Mouse (Mus musculus) adrenal gland, postnatal 36 days (tissue): Measurements from ENCODE around the gene Snx5. TPM values are rescaled to one million over a fixed set of nuclear protein-coding genes. Genes with fewer than 3 reads are reported as not detected.

Source experiments
- DNase-seq, 2 experiments: peaks; one replicate each; pipeline ENCODE4 v3.0.0; 2021; ENCODE audit warnings: mixed read lengths in 1 of 2
- total RNA-seq, 2 experiments: library from RNA; stranded (reverse); gene quantifications; 2 replicates each; pipeline ENCODE4 v1.2.3; 2021

Gene Snx5
- total RNA-seq, 2 experiments from 2014 or later, result 93.4 to 105 TPM

DNA sequence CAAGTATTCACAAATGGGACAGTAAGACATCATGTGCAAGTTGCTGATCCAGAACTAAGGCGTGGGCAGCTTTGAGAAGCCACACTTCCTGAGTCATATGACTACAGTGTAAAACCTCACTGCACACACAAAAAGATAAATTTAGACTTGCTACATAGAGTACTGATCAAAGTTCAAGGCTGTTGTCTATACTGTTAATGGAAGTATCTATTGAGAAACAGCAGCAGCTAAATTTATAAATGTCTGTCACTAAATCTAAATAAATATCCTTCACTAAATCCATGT, 3.0 kb downstream of the Snx5 start:
- DNase-seq, result no peak

DNA sequence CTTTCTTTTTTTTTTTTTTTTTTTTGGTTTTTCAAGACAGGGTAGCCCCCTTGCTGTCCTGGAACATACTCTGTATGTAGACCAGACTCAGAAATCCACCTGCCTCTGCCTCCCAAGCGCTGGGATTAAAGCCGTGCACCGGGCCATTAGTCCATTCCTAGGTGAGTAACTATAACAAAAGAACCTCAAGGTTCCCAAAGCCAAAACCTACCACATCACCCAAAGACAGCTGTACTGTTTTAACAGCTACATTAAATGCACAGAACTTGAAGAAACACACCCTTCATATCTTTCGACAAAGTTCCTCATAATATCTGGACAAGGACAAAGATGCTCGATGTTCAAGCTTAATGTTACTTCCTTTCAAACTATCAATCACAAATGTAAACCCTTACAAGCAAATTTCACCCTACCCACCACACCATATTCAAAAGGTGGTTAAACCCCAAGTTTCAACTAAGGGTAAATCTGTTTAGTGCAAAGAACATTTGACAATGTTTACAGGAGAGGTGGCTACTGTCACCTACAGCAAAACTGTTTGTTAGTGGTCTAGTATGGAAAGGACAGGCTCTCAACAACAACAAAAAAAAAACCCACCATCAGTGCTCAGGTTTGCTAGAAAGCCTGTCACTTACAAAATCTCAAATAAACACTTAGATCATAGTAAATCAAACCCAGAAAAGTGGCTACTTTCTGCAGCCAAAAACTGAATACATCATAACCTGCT, 3.5 kb downstream of the Snx5 start:
- DNase-seq, result no peak

DNA sequence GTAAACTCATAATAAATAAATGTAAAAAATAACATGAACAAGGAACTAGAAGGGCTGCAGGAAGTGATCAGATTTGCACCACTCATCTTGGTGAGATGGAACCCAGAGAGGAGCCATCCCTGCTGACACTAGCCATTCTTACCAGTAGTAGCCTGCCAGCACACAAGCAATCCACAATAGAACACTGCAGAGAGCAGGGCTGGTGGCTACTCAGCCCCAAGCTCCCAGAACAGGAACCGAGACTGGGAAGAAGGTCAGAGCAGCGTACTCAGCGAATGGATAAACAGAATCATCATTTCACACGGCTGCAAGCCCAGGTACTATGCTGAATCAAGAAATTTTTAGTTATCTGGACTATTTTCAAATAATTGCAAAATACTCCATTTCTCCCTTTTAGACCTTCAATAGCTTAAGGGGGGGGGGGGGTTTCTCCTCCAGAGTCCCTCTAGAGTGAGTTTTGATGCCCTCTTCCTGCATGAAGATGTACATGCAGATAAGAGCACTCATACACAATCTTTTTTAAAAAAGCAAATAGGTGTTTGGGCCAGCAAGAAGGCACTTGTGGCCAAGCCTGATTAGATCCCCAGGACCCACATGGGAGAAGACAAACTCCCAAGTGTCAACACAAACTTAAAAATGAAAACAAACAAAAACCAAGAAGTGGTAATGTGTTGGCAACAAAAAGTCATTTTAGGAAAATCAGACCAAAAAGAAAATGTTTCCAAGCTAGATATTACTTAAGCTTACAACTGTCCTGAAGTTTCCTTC, 4.6 kb downstream of the Snx5 start:
- DNase-seq, result peak in 1 of 2 experiments; percentile 33

DNA sequence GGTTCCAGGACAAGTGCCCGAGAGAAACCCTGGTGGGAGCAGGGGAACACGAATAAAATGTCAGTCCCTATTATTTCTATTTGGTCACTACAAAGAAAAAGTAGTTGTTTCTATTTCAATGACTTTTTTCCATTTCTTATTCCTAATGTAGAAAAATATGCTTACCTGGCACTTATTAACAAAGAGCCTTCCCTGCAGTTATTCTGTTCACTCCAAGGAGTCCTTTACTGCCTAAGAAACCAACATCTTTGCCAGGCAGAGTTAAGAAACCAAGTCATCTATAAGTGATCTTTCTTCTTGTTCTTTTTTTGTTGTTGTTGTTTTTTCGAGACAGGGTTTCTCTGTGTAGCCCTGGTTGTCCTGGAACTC, 5.6 kb downstream of the Snx5 start:
- DNase-seq, result no peak

DNA sequence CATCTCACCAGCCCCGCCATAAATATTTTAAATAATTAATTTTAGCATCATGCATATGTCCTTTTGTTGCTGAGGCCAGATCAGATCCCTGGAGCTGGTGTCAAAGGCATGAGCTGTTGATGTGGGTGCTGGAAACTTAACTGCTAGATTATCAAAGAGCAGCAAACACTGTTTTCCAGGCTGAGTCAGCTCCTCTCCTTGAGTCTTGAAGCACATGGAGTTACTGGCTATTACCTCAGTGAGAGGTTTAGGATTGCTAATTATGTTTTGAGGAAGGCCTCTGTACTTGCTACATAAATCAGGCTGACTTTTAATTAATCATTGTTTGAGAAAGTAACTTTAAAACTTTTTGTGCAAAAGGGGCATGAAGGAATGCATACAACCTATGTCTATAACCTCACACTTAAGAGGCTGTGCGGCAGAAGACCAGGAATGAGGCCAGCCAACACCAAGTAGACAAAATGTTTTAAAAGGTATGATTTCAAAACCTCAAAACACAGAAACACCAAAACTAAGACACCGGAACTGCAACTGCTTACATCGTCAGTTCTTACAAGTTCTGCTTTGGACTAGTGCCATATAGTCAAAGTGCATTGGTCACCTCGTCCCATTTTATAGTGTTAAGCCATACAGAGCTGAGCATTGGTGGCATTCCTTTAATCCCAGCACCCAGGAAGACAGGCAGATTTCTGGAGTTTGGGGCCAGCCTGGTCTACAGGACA, 6.1 kb downstream of the Snx5 start:
- DNase-seq, result no peak

DNA sequence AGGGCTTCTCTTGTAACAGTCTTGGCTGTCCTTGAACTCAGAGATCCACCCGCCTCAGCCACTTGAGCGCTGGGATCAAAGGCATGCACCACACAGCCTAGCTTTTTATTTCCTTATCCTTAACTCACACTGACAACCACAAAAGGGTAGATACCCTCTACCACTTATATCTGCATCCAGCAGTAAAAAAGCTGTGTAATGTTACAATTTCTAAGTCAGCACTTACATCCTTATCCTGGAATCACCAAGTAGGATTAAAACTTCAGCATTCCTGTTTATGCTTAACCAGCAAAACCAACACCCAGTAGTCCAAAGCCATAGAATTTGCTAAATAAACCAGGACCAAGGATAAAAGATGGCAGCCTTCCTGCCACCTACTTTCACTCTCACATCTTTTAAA, 7.9 kb downstream of the Snx5 start:
- no peak for DNase-seq

DNA sequence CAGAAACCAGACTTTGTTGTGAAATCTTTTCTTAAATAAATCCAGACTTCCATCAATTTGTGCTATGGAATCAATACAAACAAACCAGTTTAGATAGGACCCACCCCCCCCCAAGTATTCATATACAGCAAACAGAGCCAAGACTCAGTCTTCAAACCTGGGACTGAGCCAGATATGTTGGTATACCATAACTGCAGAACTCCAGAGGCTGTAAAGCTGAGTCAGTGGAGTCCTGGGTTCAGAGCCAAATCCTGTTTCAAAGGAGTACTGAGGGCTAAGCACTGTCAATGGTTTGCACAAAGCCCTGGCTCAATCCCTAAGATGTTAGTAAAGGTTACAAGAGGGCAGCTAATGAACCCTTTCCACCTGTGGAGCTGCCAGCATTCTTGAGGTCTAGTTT, 20.6 kb downstream of the Snx5 start:
- no peak for DNase-seq

DNA sequence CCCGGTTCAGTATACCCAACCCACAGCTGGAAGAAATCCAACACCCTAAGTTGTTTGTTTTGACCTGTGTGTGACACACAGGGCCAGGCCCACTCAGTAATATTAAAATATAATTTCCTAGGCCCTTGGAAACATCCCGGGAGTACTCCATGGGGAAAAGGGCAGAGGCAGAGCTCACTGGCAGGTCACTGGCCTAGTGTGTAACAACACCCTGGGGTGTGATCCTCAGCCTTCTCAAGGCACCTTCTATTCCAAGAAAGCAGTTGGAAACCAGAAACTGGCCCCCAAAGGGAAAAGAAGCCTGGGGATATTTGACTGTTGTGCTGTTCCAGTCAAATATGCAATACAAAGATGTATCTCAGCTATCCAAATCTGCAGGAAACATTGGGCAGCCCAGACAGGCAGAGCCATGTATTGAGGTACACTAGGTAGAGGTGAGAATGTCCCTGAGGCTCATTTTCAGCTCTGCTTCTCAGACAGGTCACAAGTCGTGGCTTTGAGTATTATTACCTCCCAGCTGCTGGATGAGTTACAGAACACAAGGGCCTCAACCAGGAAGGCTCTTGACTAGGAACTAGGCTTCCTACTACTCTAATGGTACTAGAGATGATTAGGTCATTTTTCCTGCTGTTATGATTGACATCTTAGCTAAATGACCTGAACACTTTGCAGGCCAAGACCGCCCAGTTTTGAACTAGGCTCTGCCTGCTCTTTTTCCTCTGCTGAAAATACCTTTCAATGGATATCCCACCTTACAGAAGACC, 21.9 kb downstream of the Snx5 start:
- DNase-seq, result peak in 1 of 2 experiments; percentile 25

DNA sequence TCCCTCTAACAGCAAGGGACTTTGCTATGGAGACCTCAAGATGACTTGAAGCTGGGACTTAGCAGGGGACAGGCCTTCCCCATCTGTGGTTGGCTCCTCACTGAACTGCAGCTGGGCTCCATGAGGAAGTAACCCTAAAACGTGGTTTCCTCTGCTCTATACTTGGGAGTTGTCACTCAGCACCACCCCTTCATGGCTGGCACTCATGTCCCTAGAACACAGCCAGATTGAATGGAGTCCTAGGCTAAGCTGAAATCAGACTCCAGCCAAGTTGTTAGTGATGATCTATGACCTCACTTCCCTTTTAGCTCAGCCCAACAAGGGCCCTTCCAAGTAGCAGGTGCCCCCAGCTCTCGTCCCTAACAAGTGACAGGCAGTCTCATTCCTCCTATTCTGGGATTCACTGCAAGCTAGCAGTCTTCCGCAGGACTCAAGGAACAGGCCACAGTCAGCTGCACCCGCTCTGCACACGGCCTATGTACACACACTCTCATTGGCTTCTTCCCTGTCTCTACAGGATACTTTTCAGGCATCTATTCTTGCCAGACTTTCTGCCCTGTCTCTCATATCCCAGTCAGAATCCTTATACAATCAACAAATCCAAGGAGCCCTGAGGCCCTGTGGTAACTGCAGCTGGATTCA, 23.2 kb downstream of the Snx5 start:
- DNase-seq, result no peak

DNA sequence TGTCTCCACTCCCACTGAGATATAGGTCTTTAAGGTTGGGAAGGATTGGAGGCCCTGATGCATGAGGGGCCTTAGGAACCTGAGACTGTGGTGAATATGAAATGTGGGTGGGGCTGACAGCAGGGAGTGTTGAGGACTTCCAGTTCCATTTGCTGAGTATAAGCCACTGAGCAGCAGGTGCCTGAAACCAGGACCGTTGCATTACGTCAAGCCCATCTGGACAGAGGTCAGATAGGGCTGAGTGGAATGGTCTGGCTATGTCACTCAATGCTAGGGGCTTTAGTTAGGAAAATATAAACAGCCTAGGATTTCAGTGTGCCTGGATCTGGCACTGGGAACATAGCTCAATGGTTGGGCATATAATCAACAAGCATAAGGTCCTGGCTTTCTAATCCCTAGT, 24.4 kb downstream of the Snx5 start:
- DNase-seq, result no peak

DNA sequence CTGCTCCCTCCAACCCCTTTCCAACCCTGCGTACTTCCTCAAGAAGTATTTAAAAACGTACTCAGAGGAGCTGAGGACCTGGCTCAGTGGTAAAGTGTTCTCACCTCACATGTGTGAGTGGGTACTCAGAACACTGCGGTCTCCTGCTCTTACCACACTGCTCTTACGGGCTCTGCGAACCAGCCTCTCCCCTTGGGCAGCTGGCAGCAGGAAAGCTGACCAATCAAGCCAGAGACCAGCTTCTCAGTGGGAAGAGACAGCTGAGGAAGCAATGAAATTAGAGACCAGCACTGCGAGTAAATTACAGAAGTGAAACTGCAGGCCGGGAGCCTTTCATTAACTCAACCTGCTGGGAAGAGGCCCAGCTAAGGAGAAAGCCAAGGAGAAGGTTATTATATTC, 25.2 kb downstream of the Snx5 start:
- no peak for DNase-seq

DNA sequence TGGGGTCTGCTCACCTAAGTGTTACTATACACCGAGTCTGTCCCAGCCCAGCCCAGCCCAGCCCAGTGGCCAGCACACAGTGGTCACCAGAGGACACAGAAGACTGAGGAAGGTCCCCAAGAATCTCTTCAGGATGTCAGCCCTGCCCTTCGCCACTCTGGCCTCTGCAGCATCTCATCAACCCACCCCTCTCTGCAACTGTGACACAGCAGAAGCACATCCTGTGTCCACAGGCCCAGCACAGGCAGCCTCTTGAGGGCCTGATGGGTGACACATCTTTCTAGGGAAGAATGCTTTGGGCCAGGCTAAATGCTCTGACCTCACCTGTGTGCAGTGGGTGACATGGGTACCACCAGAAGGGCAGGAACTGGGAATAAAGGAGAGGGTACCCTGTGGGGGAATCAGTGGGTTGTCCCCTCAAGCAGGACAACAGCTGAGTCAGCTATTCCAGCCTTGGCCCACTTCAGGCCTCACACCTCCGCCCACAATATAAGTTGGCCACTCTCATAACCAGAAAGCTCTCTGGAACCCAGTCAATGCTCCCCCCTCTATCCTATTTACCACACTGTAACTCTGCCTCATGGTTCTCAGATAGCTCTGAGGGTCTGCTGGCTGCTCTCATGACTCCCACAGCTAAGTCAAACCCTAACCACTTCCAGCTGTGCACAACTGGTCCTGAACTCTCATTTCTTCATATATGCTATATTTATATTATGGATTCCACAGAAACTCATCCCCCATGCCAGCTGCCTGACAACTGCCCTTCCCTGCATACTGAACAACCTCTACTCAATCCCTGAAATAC, 30.4 kb downstream of the Snx5 start:
- DNase-seq, result no peak

DNA sequence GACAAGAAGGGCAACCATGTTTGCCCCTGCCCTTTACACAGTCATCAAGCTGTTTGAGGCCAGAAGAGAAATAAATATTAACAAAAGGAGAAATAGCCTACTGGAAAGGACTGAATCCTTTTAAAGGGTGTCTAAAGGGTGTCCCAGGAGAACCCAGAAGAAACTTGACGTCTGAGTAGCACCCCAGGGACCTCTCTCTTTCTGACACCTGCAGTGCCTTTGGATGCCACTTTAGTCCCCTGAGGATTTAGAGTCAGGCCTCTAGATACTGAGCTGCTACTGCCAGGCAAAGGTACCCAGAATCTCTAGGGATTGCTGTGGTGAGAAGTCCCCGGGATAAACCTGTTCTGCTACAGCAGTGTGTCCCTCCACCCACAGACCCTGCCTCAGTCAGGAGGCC, 31.4 kb downstream of the Snx5 start:
- no peak for DNase-seq

DNA sequence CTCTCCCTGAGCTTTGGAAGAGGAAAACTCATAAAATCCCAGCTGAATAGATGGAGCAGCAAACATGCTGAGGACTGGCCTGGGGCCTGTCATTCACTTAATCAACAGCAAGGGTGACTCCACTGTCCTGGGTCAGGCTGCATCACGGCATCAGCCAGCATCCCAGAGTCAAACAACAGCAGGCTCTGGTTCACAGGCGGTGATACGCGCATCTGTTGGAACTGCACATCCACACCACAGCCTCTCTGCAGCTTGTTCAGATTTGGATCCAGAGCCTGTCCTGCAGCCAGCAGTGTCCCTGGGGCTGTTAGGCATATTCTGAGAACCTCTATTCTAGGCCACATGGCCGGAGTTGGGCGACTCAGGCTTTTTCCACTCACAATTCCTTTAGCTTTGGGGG, 32.4 kb downstream of the Snx5 start:
- DNase-seq, result peak in 1 of 2 experiments; percentile 30

DNA sequence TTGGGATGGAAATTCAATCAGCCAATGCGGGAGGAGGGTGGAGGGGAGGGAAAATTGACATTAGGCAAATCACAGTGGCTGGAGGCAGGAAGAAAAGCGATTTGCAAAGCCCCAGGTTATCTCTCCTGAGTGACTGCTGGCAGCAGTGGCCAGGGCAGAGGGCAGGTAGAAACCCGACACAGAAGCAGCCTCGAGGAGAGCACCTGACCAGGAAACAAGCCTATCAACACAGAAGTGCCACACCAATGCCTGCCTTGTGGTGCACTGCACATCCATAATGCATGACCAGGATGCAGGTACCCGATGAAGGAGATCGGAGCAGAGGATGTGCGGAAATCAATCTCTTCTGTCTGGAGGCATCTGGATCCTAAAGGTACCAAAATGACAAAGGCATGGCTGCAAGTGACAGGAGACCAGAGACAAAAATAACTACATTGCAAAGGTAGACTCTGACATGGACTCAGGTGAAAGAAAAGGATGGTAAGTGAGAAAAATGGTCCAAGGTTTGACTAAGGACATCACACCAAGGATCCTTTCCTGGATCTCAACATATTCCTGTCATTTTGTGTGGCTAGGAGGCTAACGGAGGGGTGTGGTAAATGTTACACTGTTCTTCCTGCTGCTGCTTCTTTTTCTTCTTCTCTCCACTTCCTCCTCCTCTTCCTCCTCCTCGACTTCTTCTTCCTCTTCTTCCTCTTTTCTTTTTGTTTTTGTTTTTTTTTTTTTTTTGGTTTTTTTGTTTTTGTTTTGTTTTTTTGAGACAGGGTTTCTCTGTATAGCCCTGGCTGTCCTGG, 33.7 kb downstream of the Snx5 start:
- DNase-seq, result no peak

DNA sequence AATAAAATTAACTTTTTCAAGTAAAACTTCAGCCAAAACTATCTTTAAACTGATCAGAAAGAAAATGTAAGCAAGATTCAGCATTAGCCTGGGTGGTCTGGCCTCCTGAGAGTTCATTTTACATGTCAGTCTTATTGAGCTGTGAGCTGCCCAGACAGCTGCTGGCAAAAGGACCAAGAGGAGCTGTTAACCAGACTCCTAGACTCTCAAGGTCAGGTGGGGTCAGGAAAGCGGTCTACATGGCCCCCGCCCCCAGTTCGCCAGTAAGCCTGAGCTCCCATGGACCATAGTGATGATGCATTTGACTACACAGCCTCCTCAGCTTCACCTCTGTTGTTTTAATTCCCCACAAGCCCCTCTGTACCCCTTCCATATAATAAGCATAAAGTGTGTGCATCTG, 34.9 kb downstream of the Snx5 start:
- no peak for DNase-seq

DNA sequence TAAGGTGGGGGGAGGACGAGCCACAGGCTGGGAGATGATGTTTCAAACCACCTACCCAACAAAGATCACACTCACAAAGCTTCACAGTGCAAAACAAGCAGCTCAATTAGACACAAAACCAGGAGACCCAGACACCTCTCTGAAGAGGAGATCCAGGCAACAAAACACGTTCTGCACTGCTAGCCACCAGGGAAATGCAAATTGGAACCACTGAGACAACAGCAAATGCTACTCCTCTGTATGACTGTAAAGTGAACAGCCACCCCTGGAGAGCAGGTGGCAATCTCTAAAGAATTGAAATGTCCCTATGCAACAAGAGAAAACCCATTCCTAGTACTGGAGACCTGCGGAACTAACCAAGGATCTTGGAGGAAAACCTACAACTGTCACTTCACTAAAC, 37.2 kb downstream of the Snx5 start:
- DNase-seq, result no peak

DNA sequence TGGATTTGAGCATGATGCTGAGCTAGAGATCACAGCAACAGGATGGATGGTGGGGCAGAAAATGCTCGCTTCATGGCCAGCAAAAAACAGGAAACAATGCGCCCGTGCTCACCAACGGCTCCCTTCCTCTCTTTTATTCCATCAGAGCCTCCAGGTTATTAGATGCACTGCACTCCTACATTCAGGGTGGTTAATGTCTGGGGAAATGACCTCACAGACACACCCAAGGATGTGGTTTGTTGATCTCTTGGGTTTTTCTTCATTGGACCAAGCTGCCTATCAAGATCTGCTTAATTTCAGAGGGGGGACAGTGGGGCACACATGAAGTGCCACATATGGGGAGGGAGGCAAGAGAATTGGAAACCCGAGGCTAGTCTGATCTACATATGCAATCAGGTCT, 39.6 kb downstream of the Snx5 start:
- DNase-seq, result no peak

DNA sequence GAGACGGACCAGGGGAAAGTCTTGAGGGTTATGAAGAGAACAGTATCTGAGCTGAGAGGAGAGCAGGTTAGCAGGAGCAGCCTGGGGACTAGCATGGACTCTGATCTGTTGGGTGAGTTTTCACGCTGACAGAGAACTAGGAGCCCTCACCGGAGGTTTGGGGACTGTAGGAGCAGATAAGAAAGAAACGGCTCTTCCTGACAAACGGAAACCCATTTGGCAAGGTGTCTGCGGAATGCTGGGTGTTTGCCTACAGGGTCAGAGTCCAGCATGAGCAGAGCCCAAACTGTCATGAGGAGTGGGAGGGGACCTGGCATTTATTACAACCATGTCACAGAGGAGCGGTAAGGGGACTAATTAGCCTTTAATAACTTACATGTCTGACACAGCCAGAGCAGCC, 40.2 kb downstream of the Snx5 start:
- no peak for DNase-seq

DNA sequence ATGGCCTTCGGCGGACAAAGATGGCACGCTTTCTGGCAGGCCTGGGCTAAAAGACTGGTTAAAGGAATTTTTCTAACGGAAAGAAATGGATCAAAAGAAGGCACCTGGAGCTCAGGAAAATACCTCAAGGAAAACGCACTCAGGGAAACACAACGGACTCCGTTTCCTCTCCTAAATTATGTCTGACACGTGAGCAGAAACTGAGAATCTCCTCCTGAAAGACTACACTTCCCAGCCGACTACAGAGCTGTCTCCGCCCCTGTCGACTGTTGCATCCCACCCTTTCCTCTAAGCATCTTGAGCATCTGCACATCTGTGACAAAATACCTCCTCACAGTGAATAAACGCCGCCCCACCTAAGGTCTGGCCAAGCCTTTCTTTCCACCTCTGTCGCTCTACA, 41.1 kb downstream of the Snx5 start:
- no peak for DNase-seq
